Comparison of ENCODE assay signal across 20 mouse cellular contexts in genomic region chr3:152359151-152359550, GRCm38 (mm10). TPM values are rescaled to one million over a fixed set of nuclear protein-coding genes. Genes with fewer than 3 reads are reported as not detected.
DNase-seq lines count a peak whose midpoint lies in the region; ATAC-seq lines count a peak whose summit lies in the region.
"Had no signal": no experiment of that assay in that cellular context is flagged by ENCODE, and none has a peak within 500 bp of the region (broad histone marks: within the 10 kb centered on the region; RNA-seq: fewer than 3 reads in every experiment).

No protein-coding gene starts in this region.

- H3K27me3 ChIP-seq in megakaryocyte, embryonic 14.5 days (replicated peaks) = no peaks in the 10 kb centered on the region
- H3K27me3 ChIP-seq: embryonic facial prominence, embryonic 15.5 days; forebrain, embryonic 15.5 days; heart, embryonic 13.5 days; hindbrain, embryonic 13.5 days had no signal

- peaks cover 3% of the 10 kb centered on the region; the same call in 1 of the 2 replicates for H3K9me3 ChIP-seq in megakaryocyte, embryonic 14.5 days
- H3K9me3 ChIP-seq: embryonic facial prominence, embryonic 15.5 days; forebrain, embryonic 15.5 days; heart, embryonic 13.5 days; hindbrain, embryonic 13.5 days had no signal

- ATAC-seq in megakaryocyte, adult 5-6 weeks (ENCODE audit: poor library complexity, severe bottlenecking) = no peak
- ATAC-seq: forebrain, embryonic 15.5 days; hindbrain, postnatal 0 days had no signal

- peaks cover 47% of the 10 kb centered on the region for H3K4me1 ChIP-seq in megakaryocyte, embryonic 14.5 days
- H3K4me1 ChIP-seq: embryonic facial prominence, embryonic 15.5 days; forebrain, embryonic 15.5 days had no signal

- peak overlapping the region; percentile 3 for H3K4me3 ChIP-seq in megakaryocyte, embryonic 14.5 days (replicated peaks)
- H3K4me3 ChIP-seq: embryonic facial prominence, embryonic 15.5 days; erythroblast, embryonic 14.5 days; forebrain, embryonic 15.5 days; heart, embryonic 13.5 days; hindbrain, embryonic 13.5 days had no signal

- intact Hi-C loops in left cerebral cortex, postnatal 14 days (cut with DNase I) = no loop called here

- peak; percentile 28 for DNase-seq in cerebellum, adult 9-11 months
- no peak for DNase-seq in cerebellum, postnatal 4 days (ENCODE audit: low spot score in 2 of 2)
- peak; percentile 22 for DNase-seq in gastrocnemius, postnatal 10 days
- DNase-seq in skeletal muscle tissue, adult 2 months (ENCODE audit: low read depth, low spot score) = peak; percentile 50
- DNase-seq in left cerebral cortex, postnatal 14 days (ENCODE audit: low spot score in 2 of 2) = no peak
- no peak for DNase-seq in layer of hippocampus, adult 9-11 months
- DNase-seq: adrenal gland, adult 2 months; adrenal gland, postnatal 25 days; embryo, embryonic 11 days; heart, postnatal 36 days; kidney, adult 11 months; kidney, adult 9 months had no signal

- peaks cover 80% of the 10 kb centered on the region for H3K36me3 ChIP-seq in megakaryocyte, embryonic 14.5 days (replicated peaks; ENCODE audit: low read length)

RNA-seq across cellular contexts. Expression of gene Usp33, which starts 12.9 kb away (rescaled TPM):
- polyA plus RNA-seq in megakaryocyte, embryonic 14.5 days (2012; ENCODE audit: insufficient read depth, low replicate concordance) = 2.2 TPM in 1 of 2 replicates, not detected in the other
- 42.8 and 46.4 TPM in 2 replicates for total RNA-seq in megakaryocyte, adult 5-6 weeks (2015)
- total RNA-seq in megakaryocyte, adult 5-6 weeks (2017) = 77.7 and 78.4 TPM in 2 replicates
- total RNA-seq in gastrocnemius, postnatal 10 days (2021) = 10 to 100 TPM; 23.2 to 26.3 TPM
- total RNA-seq in left cerebral cortex, postnatal 14 days (2021) = 100 to 1,000 TPM; 123 to 127 TPM

RNA-seq across cellular contexts. Expression of gene Miga1, which starts 18.9 kb away (rescaled TPM):
- polyA plus RNA-seq in megakaryocyte, embryonic 14.5 days (2012; ENCODE audit: insufficient read depth, low replicate concordance) = 5.2 TPM in 1 of 2 replicates, not detected in the other
- total RNA-seq in megakaryocyte, adult 5-6 weeks (2015) = 3.9 and 4.1 TPM in 2 replicates
- 3.1 and 3.2 TPM in 2 replicates for total RNA-seq in megakaryocyte, adult 5-6 weeks (2017)
- total RNA-seq in gastrocnemius, postnatal 10 days (2021) = 1 to 10 TPM; 4.2 to 4.6 TPM
- total RNA-seq in left cerebral cortex, postnatal 14 days (2021) = 10 to 100 TPM; 82.3 to 83.2 TPM

RNA-seq across cellular contexts. Expression of gene Zzz3, which starts 36.1 kb away (rescaled TPM):
- 2.3 and 3.9 TPM in 2 replicates for polyA plus RNA-seq in megakaryocyte, embryonic 14.5 days (2012; ENCODE audit: insufficient read depth, low replicate concordance)
- 28.2 and 34.0 TPM in 2 replicates for total RNA-seq in megakaryocyte, adult 5-6 weeks (2015)
- total RNA-seq in megakaryocyte, adult 5-6 weeks (2017) = 47.8 and 48.3 TPM in 2 replicates
- 10 to 100 TPM; 18.2 to 26.8 TPM for total RNA-seq in gastrocnemius, postnatal 10 days (2021)
- 10 to 100 TPM; 29.3 to 30.8 TPM for total RNA-seq in left cerebral cortex, postnatal 14 days (2021)

Comparison
In these comparisons a context has a peak if more than half of its experiments do, and no peak if none do; other contexts are left out.
1. DNase-seq: peak in cerebellum, adult 9-11 months (single experiment), gastrocnemius, postnatal 10 days (single experiment) and skeletal muscle tissue, adult 2 months (single experiment); none in cerebellum, postnatal 4 days (0 of 2), left cerebral cortex, postnatal 14 days (0 of 2) and layer of hippocampus, adult 9-11 months (single experiment).
2. RNA of gene Miga1, which starts 18.9 kb away (total RNA-seq): 82.3 to 83.2 TPM in left cerebral cortex, postnatal 14 days; 4.2 to 4.6 TPM in gastrocnemius, postnatal 10 days and 3.1 to 4.1 TPM in megakaryocyte, adult 5-6 weeks; every median in the first group is over 10 times any median in the second.